Mouse (Mus musculus) urinary bladder, postnatal 10 days (tissue): ENCODE data around the gene Klhl12.
A peak's percentile ranks its signal among the peaks of the same experiment; 100 is the strongest.
"Not testable (repeated sequence)": the region's sequence is repeated elsewhere in the genome, so short reads cannot be mapped to it uniquely, and the experiment has no call there.

Source experiments
- DNase-seq: peaks from one replicate; pipeline ENCODE4 v3.0.0; 2022; ENCODE audit warnings: low spot score

Gene Klhl12

GRCm38 (mm10) chr1:134515891-134516290 is 60.6 kb downstream of the Klhl12 start:
- no peak for DNase-seq

- DNase-seq, result no peak
Measured at GRCm38 (mm10) chr1:134516491-134517198, 61.3 kb downstream of the Klhl12 start.

DNA sequence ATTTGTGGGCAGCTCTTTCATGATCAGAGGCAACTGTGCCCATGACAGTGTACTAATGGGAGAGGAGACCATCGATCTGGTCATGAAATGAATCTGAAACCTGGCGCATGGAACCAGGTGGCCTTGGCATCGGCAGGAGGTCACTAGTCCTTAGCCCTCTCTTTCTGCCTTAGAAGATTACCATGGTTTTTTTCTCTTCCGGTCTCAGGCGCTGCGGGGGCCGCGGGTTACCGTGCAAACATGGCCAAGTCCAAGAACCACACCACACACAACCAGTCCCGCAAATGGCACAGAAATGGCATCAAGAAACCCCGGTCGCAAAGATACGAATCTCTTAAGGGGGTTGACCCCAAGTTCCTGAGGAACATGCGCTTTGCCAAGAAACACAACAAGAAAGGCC is 62.5 kb downstream of the Klhl12 start:
- not testable (repeated sequence) for DNase-seq

DNA sequence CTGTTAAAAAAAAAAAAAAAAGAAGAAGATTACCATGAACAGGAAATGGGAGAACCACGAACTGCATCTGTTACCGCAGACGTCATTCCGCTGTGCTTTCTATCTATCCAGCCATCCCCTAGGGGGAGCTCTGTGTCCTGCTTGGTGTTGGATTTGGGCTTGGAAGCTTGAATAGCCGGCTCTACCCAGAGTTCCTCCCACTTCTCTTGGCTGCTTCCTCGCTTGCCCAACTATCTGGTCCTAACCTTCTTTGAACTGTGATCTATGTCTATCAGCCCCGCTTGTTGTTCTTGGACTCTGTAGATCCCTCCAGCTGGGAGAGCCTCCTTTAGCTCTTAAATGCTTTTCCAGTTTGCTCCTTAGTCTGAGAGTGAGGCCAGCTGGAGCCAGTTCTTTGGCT is 63.3 kb downstream of the Klhl12 start:
- DNase-seq, result peak; percentile 38

- not testable (repeated sequence) for DNase-seq
Measured at GRCm38 (mm10) chr1:134519201-134519600, 63.9 kb downstream of the Klhl12 start.

- no peak for DNase-seq
Measured at GRCm38 (mm10) chr1:134520001-134520721, 64.8 kb downstream of the Klhl12 start.

GRCm38 (mm10) chr1:134521163-134521562 is 65.8 kb downstream of the Klhl12 start:
- DNase-seq, result no peak

DNA sequence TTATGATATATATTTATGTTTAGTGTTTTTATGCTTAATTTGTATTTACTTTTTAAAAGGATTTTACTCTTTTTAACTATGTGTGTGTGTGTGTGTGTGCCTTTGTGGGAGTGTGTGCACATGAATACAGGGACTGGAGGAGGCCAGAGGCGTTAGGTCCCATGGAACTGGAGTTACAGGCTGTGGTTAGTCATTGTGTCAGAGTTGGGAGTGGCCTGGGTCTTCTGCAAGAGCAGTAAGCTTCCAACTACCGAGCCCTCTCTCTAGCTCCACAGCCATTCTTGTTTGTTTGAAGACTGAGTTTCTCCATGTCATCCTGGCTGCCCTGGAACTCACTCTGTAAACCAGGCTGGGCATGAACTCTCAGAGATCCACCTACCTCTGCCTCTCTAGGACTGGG is 67.0 kb downstream of the Klhl12 start:
- no peak for DNase-seq

DNA sequence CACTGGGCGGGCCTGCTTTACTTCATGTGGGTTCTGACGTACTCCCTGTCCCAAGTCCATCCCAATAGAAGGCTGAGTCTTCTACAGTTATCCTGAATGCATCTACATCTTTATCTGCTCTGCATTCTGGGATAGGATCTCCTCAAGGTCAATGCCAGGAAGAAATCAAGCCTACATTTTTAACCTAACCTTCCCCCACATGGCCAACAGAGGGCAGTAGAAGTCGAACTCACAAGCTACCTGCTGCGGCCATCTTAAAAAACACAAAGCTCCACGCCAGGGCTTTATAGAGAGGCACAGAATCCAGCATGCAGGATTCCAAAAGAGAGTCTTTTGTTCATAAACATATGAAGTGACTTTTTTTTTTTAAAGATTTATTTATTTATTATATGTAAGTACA is 69.1 kb downstream of the Klhl12 start:
- no peak for DNase-seq

DNA sequence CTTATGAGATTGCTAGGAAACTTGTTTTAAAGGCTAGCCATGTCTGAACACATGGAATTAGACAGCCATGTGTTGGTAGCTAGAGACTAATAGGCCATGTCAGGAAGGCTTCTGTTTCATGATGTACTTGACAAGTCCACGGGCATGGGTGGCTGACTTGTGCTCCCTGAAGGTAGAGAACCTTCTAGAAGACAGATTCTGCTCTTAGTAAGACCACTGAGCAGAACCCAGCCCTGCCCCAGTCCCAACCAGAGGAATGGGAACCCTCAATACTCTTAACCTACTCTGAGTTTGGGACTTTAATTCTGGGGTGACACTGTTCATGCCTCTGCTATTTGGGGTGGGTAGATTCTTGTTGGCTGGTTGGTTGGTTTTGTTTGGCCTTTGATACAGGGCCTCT is 69.7 kb downstream of the Klhl12 start:
- no peak for DNase-seq

DNA sequence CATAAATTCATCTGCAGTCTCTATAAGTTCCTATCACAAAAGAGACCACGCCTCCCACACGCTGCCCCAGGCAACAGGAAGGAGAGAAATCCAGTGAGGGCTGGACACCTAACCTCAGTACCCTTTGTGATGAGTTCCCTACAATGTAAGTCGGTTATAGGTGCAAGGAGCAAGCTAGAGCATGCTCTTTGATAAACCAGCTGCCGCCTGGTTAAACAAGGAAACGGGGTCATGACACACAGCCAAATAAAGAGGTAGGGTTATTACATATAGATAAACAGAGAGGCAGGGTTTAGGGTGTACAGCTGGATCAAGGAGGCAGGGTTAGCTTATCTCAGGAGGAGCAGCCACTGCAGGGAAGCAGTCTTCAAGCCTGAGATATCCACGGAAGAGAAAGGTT is 71.4 kb downstream of the Klhl12 start:
- no peak for DNase-seq

DNA sequence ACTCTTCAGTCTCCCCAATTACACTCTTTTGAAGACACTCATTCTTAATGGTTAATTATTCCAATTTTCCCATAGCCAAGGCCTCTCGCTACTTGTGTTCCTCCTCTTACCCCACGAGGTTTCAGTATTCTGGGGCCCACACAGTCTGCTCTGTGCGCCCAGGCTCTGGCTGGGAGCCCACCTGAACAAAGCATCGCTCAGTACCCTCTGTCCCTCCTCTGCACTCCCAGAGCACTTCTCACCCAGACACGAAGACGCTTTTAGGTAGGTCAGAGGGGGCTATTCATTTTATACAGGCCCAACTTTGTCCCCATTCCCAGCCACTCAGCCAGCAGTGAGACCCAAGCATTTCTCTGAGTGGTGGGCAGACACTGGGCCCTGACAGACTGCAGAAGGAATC is 75.3 kb downstream of the Klhl12 start:
- no peak for DNase-seq

GRCm38 (mm10) chr1:134533710-134534109 is 78.4 kb downstream of the Klhl12 start:
- not testable (repeated sequence) for DNase-seq

- DNase-seq, result no peak
Measured at GRCm38 (mm10) chr1:134535054-134535453, 79.7 kb downstream of the Klhl12 start.

- no peak for DNase-seq
Measured at GRCm38 (mm10) chr1:134535513-134535912, 80.2 kb downstream of the Klhl12 start.

GRCm38 (mm10) chr1:134540610-134541009 is 85.3 kb downstream of the Klhl12 start:
- no peak for DNase-seq
